Mouse (Mus musculus) liver, postnatal 0 days (tissue): ENCODE results near the gene 1700067K01Rik.

ENCODE experiments used
- CTCF ChIP-seq: sonication (generic); IDR thresholded peaks from 2 replicates; pipeline ENCODE4 v1.5.1; 2016; ENCODE audit warnings: antibody characterized with exemption, low read depth
- EP300 ChIP-seq: IDR thresholded peaks from 2 replicates; pipeline ENCODE4 v1.6.1; 2016; ENCODE audit warnings: antibody characterized with exemption, low read depth, mild to moderate bottlenecking

DNA sequence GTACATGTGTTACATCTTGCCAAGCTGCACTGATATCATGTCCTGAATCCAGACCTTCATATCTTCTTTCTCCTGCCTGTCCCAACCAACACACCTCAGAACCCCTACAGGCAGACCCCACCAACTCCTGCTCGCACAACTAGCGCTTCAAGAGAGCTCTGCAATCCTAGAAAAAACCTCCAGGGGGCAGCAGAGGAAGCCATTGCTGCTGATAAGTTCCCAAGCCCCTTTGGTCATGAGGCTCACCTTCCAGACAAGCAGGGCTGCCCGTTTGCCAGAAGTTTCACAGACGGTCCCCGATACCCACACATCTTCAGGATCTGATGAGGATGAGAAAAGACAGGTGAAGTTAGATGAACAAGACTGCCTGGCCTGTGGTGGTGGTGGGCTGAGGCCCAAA is 37.7 kb downstream of the 1700067K01Rik start:
- TF ChIP-seq CTCF (peak; percentile 90), EP300 (no peak)
